Mouse (Mus musculus): ENCODE data around the gene Prpf4. TPM values are rescaled to one million over a fixed set of nuclear protein-coding genes. Genes with fewer than 3 reads are reported as not detected.

Prpf4 gene
- polyA plus RNA-seq, 1 experiment from 2014 or later = 17.0 TPM

DNA sequence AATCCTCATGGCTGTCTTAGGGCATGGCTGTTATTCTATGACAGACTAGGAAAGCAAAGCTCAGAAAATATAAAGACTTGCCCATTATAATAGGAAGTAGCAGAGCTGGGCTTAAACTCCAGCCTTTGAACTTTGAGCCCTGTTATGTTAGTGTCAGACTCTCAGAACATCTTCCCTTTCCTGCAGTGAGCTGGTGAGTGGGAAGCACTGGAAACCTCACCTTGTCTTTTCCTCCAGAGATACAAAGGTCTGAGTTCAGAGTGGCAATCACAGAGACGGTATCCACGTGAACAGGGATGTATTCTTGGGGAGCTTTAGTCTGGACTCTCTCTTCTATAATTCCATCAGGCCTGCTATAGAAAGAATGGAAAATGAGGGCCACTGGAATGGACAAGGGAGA, 54.5 kb downstream of the Prpf4 start:
- peaks cover 25% of the 10 kb centered on the region for H3K36me3 ChIP-seq
- no peak overlapping the region for H3K4me2 ChIP-seq
- no peak overlapping the region for H3K27ac ChIP-seq
- 83% methylated on average over 2 of the region's 2 CpGs for WGBS
- no peaks in the 10 kb centered on the region for H3K27me3 ChIP-seq
- no peaks in the 10 kb centered on the region for H3K4me1 ChIP-seq (replicated peaks)
- ATAC-seq (ENCODE audit: low FRiP score) = no peak
- no peaks in the 10 kb centered on the region for H3K9me3 ChIP-seq
- H3K4me3 ChIP-seq = no peak overlapping the region
- H3K9ac ChIP-seq = no peak overlapping the region

- Histone ChIP-seq H3K36me3 (peaks cover under 1% of the 10 kb centered on the region; the same call in 1 of the 2 replicates), H3K4me3 (no peak overlapping the region), H3K4me1 (replicated peaks) (peaks cover 6% of the 10 kb centered on the region), H3K9ac (no peak overlapping the region), H3K27me3 (no peaks in the 10 kb centered on the region), H3K4me2 (no peak overlapping the region), H3K27ac (no peak overlapping the region), H3K9me3 (no peaks in the 10 kb centered on the region; the same call in 1 of the 2 replicates)
- 94% methylated on average over 1 of the region's 1 CpGs for WGBS
- no peak for ATAC-seq (ENCODE audit: low FRiP score)
Observed at GRCm38 (mm10) chr4:62468158-62468557, 59.6 kb downstream of the Prpf4 start.

DNA sequence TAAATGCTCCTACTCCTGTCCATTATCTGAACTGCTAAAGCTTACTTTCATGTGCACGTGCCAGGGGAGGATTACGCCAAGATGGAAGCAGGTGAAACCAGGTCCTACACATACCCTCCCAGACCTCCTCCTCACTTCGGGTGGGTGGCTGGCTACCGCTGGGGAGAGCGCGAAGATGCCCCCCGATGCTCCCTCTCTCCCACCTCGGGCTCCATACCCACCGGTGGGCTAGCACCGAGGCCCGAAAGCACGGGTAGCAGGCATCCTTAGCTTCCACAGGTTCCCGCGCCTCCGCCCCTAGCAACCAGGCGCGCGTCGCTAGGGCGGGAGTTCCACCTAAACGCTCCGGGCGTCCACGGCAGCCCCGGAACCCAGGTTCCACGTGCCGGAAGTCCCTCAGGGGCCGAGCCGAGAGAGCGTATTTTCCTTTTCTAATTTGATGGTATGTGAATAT, 62.0 kb downstream of the Prpf4 start, which contains the start of gene Wdr31:
TSS of gene Wdr31 (minus strand) at position 299 of the 454 bp plus-strand sequence.
- Histone ChIP-seq H3K9ac (peak within 1 kb of the TSS; percentile 74), H3K27me3 (0 out of 2 replicates have a peak, but pooled peaks cover 8% of the 10 kb centered on the region), H3K36me3 (no peaks in the 10 kb centered on the region), H3K4me3 (peak within 1 kb of the TSS; percentile 60), H3K4me2 (peak within 1 kb of the TSS; percentile 70), H3K4me1 (replicated peaks) (peaks cover 6% of the 10 kb centered on the region), H3K27ac (no peak within 1 kb of the TSS), H3K9me3 (no peaks in the 10 kb centered on the region; the same call in 1 of the 2 replicates)
- WGBS = under 1% methylated on average over 30 of the region's 30 CpGs
- peak; percentile 94 for ATAC-seq (ENCODE audit: low FRiP score)

DNA sequence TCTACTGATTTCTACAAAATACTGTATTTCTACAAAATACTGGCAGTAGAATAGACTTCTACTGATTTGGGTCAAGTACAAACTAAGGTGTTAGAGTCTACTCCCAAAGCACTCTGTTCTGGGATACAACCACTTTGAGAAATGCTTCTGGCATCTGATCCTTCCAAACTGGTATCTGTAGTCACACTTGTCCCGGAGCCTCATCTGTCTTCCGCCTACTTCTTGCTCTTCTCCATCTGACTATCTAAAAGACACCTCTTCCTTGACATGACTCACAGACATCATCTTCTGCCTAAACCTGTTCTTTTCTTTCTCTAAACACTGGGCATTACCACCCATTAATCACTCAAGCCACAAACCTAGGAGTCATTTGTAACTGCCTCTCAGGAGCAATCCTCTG, 63.5 kb downstream of the Prpf4 start:
- H3K27ac ChIP-seq = no peak overlapping the region

DNA sequence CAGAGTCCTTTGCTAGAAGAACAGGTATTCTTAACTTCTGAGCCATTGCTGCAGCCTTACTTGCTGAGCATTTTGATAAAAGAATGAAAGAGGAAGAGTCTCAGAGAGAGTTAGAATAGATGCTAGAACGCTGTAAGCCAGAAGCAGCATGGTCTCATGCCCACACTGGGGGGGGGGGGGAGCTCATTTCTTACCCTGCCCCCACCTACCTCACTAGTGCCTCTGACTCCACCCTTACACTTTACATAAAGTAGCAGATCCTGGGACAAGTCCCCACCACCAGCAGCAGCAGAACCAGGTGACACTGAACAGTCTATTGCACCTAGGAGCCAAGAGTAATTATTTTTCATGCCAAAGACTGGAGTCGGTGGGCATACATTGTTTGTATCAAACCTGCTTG, 66.5 kb downstream of the Prpf4 start:
- H3K9me3 ChIP-seq = no peaks in the 10 kb centered on the region
- H3K36me3 ChIP-seq = no peaks in the 10 kb centered on the region
- H3K4me1 ChIP-seq (replicated peaks) = peaks cover 10% of the 10 kb centered on the region
- 94% methylated on average over 2 of the region's 2 CpGs for WGBS
- no peak overlapping the region for H3K4me3 ChIP-seq
- ATAC-seq (ENCODE audit: low FRiP score) = no peak
- peaks cover 37% of the 10 kb centered on the region for H3K27me3 ChIP-seq
- no peak overlapping the region for H3K4me2 ChIP-seq
- H3K27ac ChIP-seq = no peak overlapping the region
- H3K9ac ChIP-seq = no peak overlapping the region

More for the DNA sequence above, 63.5 kb downstream of the Prpf4 start:
- 90% methylated on average over 2 of the region's 2 CpGs for WGBS
- H3K9me3 ChIP-seq = no peaks in the 10 kb centered on the region; the same call in 1 of the 2 replicates
- H3K4me3 ChIP-seq = no peak overlapping the region
- no peaks in the 10 kb centered on the region for H3K36me3 ChIP-seq
- ATAC-seq (ENCODE audit: low FRiP score) = no peak
- no peak overlapping the region for H3K9ac ChIP-seq
- H3K4me2 ChIP-seq = no peak overlapping the region
- peaks cover 12% of the 10 kb centered on the region; the same call in 1 of the 2 replicates for H3K27me3 ChIP-seq
- peaks cover 6% of the 10 kb centered on the region for H3K4me1 ChIP-seq (replicated peaks)

DNA sequence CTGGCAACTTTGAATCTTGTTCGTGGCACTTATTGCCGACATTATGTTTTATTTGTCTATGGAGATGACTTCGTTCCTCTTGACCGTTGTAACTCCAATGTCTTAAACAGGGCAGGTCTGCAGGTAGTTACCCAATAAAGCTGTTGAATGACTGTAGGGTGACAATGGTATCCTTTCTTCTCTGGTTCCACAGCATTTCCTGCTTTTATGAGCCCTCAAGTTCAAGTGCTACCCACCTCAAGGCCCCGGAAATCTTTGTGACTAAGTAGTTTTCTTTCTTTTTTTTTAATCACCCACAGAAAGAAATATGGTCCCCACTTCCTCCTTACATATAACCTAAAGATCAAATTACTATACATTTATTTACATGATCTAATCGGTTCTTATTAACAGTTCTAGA, 67.2 kb downstream of the Prpf4 start:
- H3K36me3 ChIP-seq = no peaks in the 10 kb centered on the region
- no peak overlapping the region for H3K4me3 ChIP-seq

More for the DNA sequence above, 67.2 kb downstream of the Prpf4 start:
- Histone ChIP-seq H3K4me1 (replicated peaks) (peaks cover 9% of the 10 kb centered on the region), H3K9me3 (no peaks in the 10 kb centered on the region), H3K27ac (no peak overlapping the region), H3K9ac (no peak overlapping the region), H3K4me2 (no peak overlapping the region), H3K27me3 (peaks cover 44% of the 10 kb centered on the region)
- no peak for ATAC-seq (ENCODE audit: low FRiP score)
- WGBS = 91% methylated on average over 6 of the region's 6 CpGs

Other genes starting within 250 kb of the Prpf4 start
- 25.3 and 29.5 TPM in 2 replicates for gene Zfp37, start 177.8 kb upstream of the Prpf4 start, polyA plus RNA-seq (2015; fragmentation: Nextera tagmentation; extraction: Ambion mirVana)
- gene Slc31a2, start 146.2 kb upstream of the Prpf4 start, polyA plus RNA-seq (2015; fragmentation: Nextera tagmentation; extraction: Ambion mirVana) = 15.2 and 15.3 TPM in 2 replicates
- gene Fkbp15, start 48.2 kb upstream of the Prpf4 start, polyA plus RNA-seq (2015; fragmentation: Nextera tagmentation; extraction: Ambion mirVana) = 22.9 and 25.4 TPM in 2 replicates
- gene Slc31a1, start 48.1 kb upstream of the Prpf4 start, polyA plus RNA-seq (2015; fragmentation: Nextera tagmentation; extraction: Ambion mirVana) = 40.1 and 44.2 TPM in 2 replicates
- gene Cdc26, start 155 bp upstream of the Prpf4 start, polyA plus RNA-seq (2015; fragmentation: Nextera tagmentation; extraction: Ambion mirVana) = 95.8 and 102 TPM in 2 replicates
- not detected in 2 replicates for gene Rnf183, start 26.5 kb downstream of the Prpf4 start, polyA plus RNA-seq (2015; fragmentation: Nextera tagmentation; extraction: Ambion mirVana)
- gene Wdr31, start 62.1 kb downstream of the Prpf4 start, polyA plus RNA-seq (2015; fragmentation: Nextera tagmentation; extraction: Ambion mirVana) = 8.8 and 9.0 TPM in 2 replicates
- gene Bspry, start 71.3 kb downstream of the Prpf4 start, polyA plus RNA-seq (2015; fragmentation: Nextera tagmentation; extraction: Ambion mirVana) = 0.43 and 0.95 TPM in 2 replicates
- 13.3 and 15.5 TPM in 2 replicates for gene Hdhd3, start 94.7 kb downstream of the Prpf4 start, polyA plus RNA-seq (2015; fragmentation: Nextera tagmentation; extraction: Ambion mirVana)
- 64.2 and 66.1 TPM in 2 replicates for gene Alad, start 111.1 kb downstream of the Prpf4 start, polyA plus RNA-seq (2015; fragmentation: Nextera tagmentation; extraction: Ambion mirVana)
- gene Pole3, start 116.3 kb downstream of the Prpf4 start, polyA plus RNA-seq (2015; fragmentation: Nextera tagmentation; extraction: Ambion mirVana) = 68.2 and 70.3 TPM in 2 replicates
- gene 4933430I17Rik, start 116.6 kb downstream of the Prpf4 start, polyA plus RNA-seq (2015; fragmentation: Nextera tagmentation; extraction: Ambion mirVana) = 0.55 and 0.82 TPM in 2 replicates
- gene Rgs3, start 151.1 kb downstream of the Prpf4 start, polyA plus RNA-seq (2015; fragmentation: Nextera tagmentation; extraction: Ambion mirVana) = 65.3 and 71.0 TPM in 2 replicates